Mouse (Mus musculus) CH12.LX (cell line): ENCODE measurements at regions not wholly inside any gene's neighbourhood (a gene's known extent, or its start where the extent isn't known, plus 50 kb on each side); places are given as distances from the start of the nearest gene placed in this dataset.

Source experiments
- DNase-seq: peaks from one replicate; pipeline ENCODE4 v3.0.0-alpha.2; 2013; ENCODE audit errors: extremely low read depth
- H3K27ac ChIP-seq: 2 replicates; pipeline ENCODE4 v1.5.1; 2012; ENCODE audit warnings: low read depth, mild to moderate bottlenecking, control low read depth, moderate library complexity; ENCODE audit not compliant: insufficient read depth
- H3K27me3 ChIP-seq: replicated peaks from 2 replicates; pipeline ENCODE3; 2012; ENCODE audit warnings: inconsistent platforms
- H3K36me3 ChIP-seq, 2 experiments: replicated peaks in 1 of 2; 2 replicates each; pipeline versions ENCODE3 to v1.6.1; 2012; ENCODE audit warnings: inconsistent platforms in 1 of 2, low read length in 1 of 2, mild to moderate bottlenecking in 1 of 2, mixed read lengths in 1 of 2, moderate library complexity in 1 of 2; ENCODE audit not compliant: control insufficient read depth in 1 of 2, insufficient read depth in 1 of 2
- H3K4me1 ChIP-seq, 2 experiments: 2 replicates each; pipeline ENCODE4 v1.6.1; 2012; ENCODE audit warnings: inconsistent platforms in 1 of 2, moderate library complexity in 1 of 2; ENCODE audit not compliant: insufficient read depth in 2 of 2, control insufficient read depth in 1 of 2
- H3K4me2 ChIP-seq: 2 replicates; pipeline ENCODE4 v1.6.1; 2012; ENCODE audit warnings: low read depth, mild to moderate bottlenecking, control low read depth; ENCODE audit not compliant: poor library complexity, insufficient read depth, severe bottlenecking
- H3K4me3 ChIP-seq, 3 experiments: fragments of 150-350 bp in 1 of 3; sonication (generic) in 1 of 3; replicated peaks in 1 of 3; 2 replicates each; pipeline versions ENCODE3 to v1.5.1; 2011 to 2012; ENCODE audit warnings: low read depth in 2 of 3, low read length in 2 of 3, mild to moderate bottlenecking in 2 of 3, moderate library complexity in 2 of 3, control low read depth in 1 of 3, improper control_type of control experiment in 1 of 3, inconsistent platforms in 1 of 3, mixed read lengths in 1 of 3; ENCODE audit not compliant: poor library complexity in 1 of 3
- H3K79me2 ChIP-seq: replicated peaks from 2 replicates; pipeline ENCODE4 v1.6.1; 2012; ENCODE audit warnings: mild to moderate bottlenecking, moderate library complexity; ENCODE audit not compliant: control insufficient read depth, poor library complexity, insufficient read depth, severe bottlenecking; ENCODE audit errors: extremely low read depth
- H3K9ac ChIP-seq: 2 replicates; pipeline ENCODE4 v1.6.1; 2012; ENCODE audit warnings: low read depth, mild to moderate bottlenecking, control low read depth, moderate library complexity; ENCODE audit not compliant: insufficient read depth
- H3K9me3 ChIP-seq: replicated peaks from 2 replicates; pipeline ENCODE3; 2012; ENCODE audit warnings: low read length, inconsistent platforms, mixed read lengths
- BHLHE40 ChIP-seq: IDR thresholded peaks from 2 replicates; pipeline ENCODE4 v1.6.1; 2011; ENCODE audit warnings: mild to moderate bottlenecking, low read depth, low read length, improper control_type of control experiment
- CHD1 ChIP-seq: IDR thresholded peaks from 2 replicates; pipeline ENCODE4 v1.6.1; 2012; ENCODE audit warnings: low read depth, low read length, improper control_type of control experiment, inconsistent platforms
- CTCF ChIP-seq, 2 experiments: IDR thresholded peaks in 1 of 2; conservative IDR thresholded peaks in 1 of 2; 2 replicates each; pipeline ENCODE4 v1.5.1; 2011 to 2012; ENCODE audit warnings: low read depth in 2 of 2, low read length in 2 of 2, improper control_type of control experiment in 1 of 2, inconsistent platforms in 1 of 2, mild to moderate bottlenecking in 1 of 2, moderate library complexity in 1 of 2
- ELF1 ChIP-seq: IDR thresholded peaks from 2 replicates; pipeline ENCODE4 v1.6.1; 2014; ENCODE audit warnings: low read depth, mild to moderate bottlenecking, inconsistent platforms, low read length, improper control_type of control experiment
- JUND ChIP-seq: conservative IDR thresholded peaks from 2 replicates; pipeline ENCODE4 v1.6.1; 2011; ENCODE audit warnings: low read depth, low read length, improper control_type of control experiment
- KAT2A ChIP-seq: IDR thresholded peaks from 2 replicates; pipeline ENCODE4 v1.6.1; 2012; ENCODE audit warnings: low read length, improper control_type of control experiment, inconsistent platforms; ENCODE audit not compliant: insufficient replicate concordance
- MAX ChIP-seq: IDR thresholded peaks from 2 replicates; pipeline ENCODE4 v1.6.1; 2011; ENCODE audit warnings: low read length, improper control_type of control experiment
- MXI1 ChIP-seq: IDR thresholded peaks from 2 replicates; pipeline ENCODE4 v1.6.1; 2011; ENCODE audit warnings: mild to moderate bottlenecking, low read depth, low read length, improper control_type of control experiment
- TBP ChIP-seq: conservative IDR thresholded peaks from 2 replicates; pipeline ENCODE4 v1.6.1; 2011; ENCODE audit warnings: low read depth, low read length, improper control_type of control experiment
- TCF12 ChIP-seq: IDR thresholded peaks from 2 replicates; pipeline ENCODE4 v1.6.1; 2014; ENCODE audit warnings: low read depth, mild to moderate bottlenecking, inconsistent platforms, low read length, improper control_type of control experiment
- ZNF384 ChIP-seq: IDR thresholded peaks from 2 replicates; pipeline ENCODE4 v1.6.1; 2012; ENCODE audit warnings: low read depth, low read length, improper control_type of control experiment, inconsistent platforms
- dilution Hi-C: fragments of 300-500 bp; cut with MboI; formaldehyde crosslinking; loops from 2 replicates; pipeline ENCODE4 v1.14.3; 2020; ENCODE audit warnings: low sequenced_read_pairs; ENCODE audit not compliant: extremely low pct_unique_long_range_greater_than_20kb, extremely low pct_ligation_motif_present
- in situ Hi-C: fragments of 300-500 bp; cut with MboI; formaldehyde crosslinking; loops from 3 replicates; pipeline ENCODE4 v1.14.3; 2019; ENCODE audit warnings: low sequenced_read_pairs, low pct_ligation_motif_present, low pct_unique_long_range_greater_than_20kb, mixed read lengths

DNA sequence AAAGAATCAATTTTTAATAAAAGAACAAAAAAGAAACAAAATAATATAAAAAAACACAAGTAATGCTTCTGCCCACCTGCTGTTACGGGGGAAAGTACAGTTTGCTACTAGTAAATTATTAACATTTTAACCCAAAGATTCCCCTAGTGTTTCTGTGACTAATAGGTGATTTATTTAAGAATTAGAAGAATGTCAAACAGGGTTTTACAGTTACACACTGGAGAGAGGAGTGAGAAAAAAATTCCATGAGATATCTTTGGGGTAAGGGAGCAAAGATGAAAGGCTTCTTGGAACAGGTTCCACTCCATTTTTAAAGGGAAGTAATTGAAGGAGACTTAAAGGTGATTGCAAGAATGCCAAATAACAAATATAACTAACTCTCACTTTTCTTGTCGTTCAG lies 58.4 kb upstream of the Shcbp1 start:
- H3K79me2 ChIP-seq = no peaks in the 10 kb centered on the region
- H3K4me2 ChIP-seq = no peak overlapping the region
- no peaks in the 10 kb centered on the region for H3K9me3 ChIP-seq
- H3K27ac ChIP-seq = no peak overlapping the region
- in situ Hi-C loops (no loop called here), dilution Hi-C loops (no loop called here)
- no peak overlapping the region for H3K9ac ChIP-seq
- no peaks in the 10 kb centered on the region for H3K4me1 ChIP-seq
- H3K27me3 ChIP-seq = peaks cover 18% of the 10 kb centered on the region
- H3K4me3 ChIP-seq = no peak overlapping the region
- TF ChIP-seq MAX (no peak), CHD1 (no peak), CTCF (conservative IDR thresholded peaks at IDR 0.05 in 1 of 2, IDR thresholded peaks at IDR 0.05 in 1 of 2; ENCODE audit: low read depth in 2 of 2, low read length in 2 of 2) (no peak), JUND (no peak), KAT2A (no peak), TCF12 (no peak), TBP (no peak)
- DNase-seq = no peak
- H3K36me3 ChIP-seq = no peaks in the 10 kb centered on the region

DNA sequence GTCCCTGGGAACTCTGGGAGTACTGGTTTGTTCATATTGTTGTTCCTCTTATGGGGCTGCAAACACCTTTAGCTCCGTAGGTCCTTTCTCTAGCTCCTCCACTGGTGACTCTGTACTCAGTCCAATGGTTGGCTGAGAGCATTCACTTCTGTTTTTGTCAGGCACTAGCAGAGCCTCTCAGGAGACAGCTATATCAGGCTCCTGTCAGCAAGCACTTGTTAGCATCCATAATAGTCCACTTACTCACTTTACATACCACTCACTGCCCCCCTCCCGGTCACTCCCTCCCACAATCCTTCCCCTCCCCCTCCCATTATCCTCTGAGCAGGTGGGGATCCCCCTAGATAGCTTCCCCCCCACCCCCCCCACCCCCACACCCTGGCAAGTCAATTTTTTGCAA lies 57.3 kb upstream of the Shcbp1 start:
- H3K36me3 ChIP-seq = no peaks in the 10 kb centered on the region
- in situ Hi-C loops (no loop called here), dilution Hi-C loops (no loop called here)
- no peak for DNase-seq
- H3K79me2 ChIP-seq = no peaks in the 10 kb centered on the region
- no peak overlapping the region for H3K4me2 ChIP-seq
- H3K4me1 ChIP-seq = no peaks in the 10 kb centered on the region
- H3K27ac ChIP-seq = no peak overlapping the region
- no peak overlapping the region for H3K4me3 ChIP-seq
- TF ChIP-seq ZNF384 (no peak), MXI1 (no peak), ELF1 (no peak), BHLHE40 (no peak), MAX (no peak)
- H3K9me3 ChIP-seq = no peaks in the 10 kb centered on the region
- H3K27me3 ChIP-seq = peaks cover 22% of the 10 kb centered on the region
- H3K9ac ChIP-seq = no peak overlapping the region
